Mouse (Mus musculus) hindbrain, postnatal 0 days (tissue): ENCODE measurements around the gene Hyal1. TPM values are rescaled to one million over a fixed set of nuclear protein-coding genes. Genes with fewer than 3 reads are reported as not detected.
A peak's percentile ranks its signal among the peaks of the same experiment; 100 is the strongest.

Experiments used
- ATAC-seq: fragments of 200-750 bp; cut with Nextera tagmentation; 2 replicates; pipeline ENCODE4 v1.8.0; 2017; ENCODE audit warnings: mild to moderate bottlenecking, moderate TSS enrichment, moderate library complexity
- DNase-seq: peaks from one replicate; pipeline ENCODE4 v3.0.0-alpha.2; 2015; ENCODE audit warnings: low spot score
- H3K27ac ChIP-seq: fragments of 300-500 bp; sonication (generic); 2 replicates; pipeline ENCODE4 v1.5.1; 2014; ENCODE audit warnings: mild to moderate bottlenecking
- H3K27me3 ChIP-seq: fragments of 300-500 bp; sonication (generic); 2 replicates; pipeline ENCODE4 v1.6.1; 2014; ENCODE audit warnings: low read length, mixed read lengths; ENCODE audit not compliant: insufficient read depth
- H3K36me3 ChIP-seq: fragments of 300-500 bp; sonication (generic); 2 replicates; pipeline ENCODE4 v1.6.1; 2014; ENCODE audit warnings: low read length, mixed read lengths; ENCODE audit not compliant: insufficient read depth
- H3K4me1 ChIP-seq: fragments of 300-500 bp; sonication (generic); 2 replicates; pipeline ENCODE4 v1.6.1; 2014; ENCODE audit warnings: antibody characterized with exemption, low read length, mixed read lengths; ENCODE audit not compliant: insufficient read depth
- H3K4me2 ChIP-seq: fragments of 300-500 bp; sonication (generic); 2 replicates; pipeline ENCODE4 v1.6.1; 2014; ENCODE audit warnings: low read depth, mild to moderate bottlenecking, low read length, moderate library complexity, mixed read lengths
- H3K4me3 ChIP-seq: fragments of 300-500 bp; sonication (generic); 2 replicates; pipeline ENCODE4 v1.5.1; 2014; ENCODE audit warnings: low read length
- H3K9ac ChIP-seq: fragments of 300-500 bp; sonication (generic); replicated peaks from 2 replicates; pipeline ENCODE4 v1.6.1; 2014; ENCODE audit warnings: mild to moderate bottlenecking, low read length, moderate library complexity, mixed read lengths
- H3K9me3 ChIP-seq: fragments of 300-500 bp; sonication (generic); 2 replicates; pipeline ENCODE4 v1.6.1; 2016; ENCODE audit warnings: low read length, mixed read lengths
- CTCF ChIP-seq: IDR thresholded peaks from 2 replicates; pipeline ENCODE4 v1.5.1; 2016; ENCODE audit warnings: antibody characterized with exemption, control low read depth, low read depth
- WGBS: fragments of 180-500 bp; shearing (Covaris S2); extraction: QIAGEN DNeasy Blood & Tissue Kit; methylation state at CpG from one replicate; pipeline ENCODE4 v1.1.7; 2014; 5-methylcytosine and 5-hydroxymethylcytosine counted together
- polyA plus RNA-seq: library from polyadenylated mRNA; unstranded; fragments of >200 nt; fragmentation: Nextera tagmentation; extraction: Ambion mirVana; gene quantifications from 2 replicates; pipeline ENCODE4 v1.2.1, GENCODE M21; 2015
- total RNA-seq: library from RNA; depleted of rRNA; stranded (reverse); fragments of >200 nt; gene quantifications from 2 replicates; pipeline ENCODE4 v1.2.3, GENCODE M21; 2014

Hyal1 gene
- total and polyA plus RNA-seq, 2 experiments from 2014 or later: 3.3 to 7.7 TPM

DNA sequence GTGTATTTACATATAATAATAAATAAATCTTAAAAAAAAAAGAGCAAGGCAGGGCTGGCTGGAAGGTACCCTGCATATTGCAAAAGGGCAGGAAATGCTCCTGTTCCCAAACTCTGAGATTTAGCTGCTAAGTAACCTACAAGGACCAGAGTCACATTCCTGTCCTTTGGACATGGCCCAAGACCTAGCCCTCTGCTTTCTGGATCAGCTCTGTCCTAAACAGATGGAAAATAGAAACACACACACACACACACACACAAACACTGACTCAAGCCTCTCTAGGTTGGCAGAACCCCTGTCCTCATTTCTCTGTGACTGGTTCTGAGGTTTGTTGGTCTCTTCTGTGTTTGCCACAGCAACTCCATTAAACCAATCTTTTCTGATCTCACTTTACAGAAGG, 44.2 kb downstream of the Hyal1 start:
- ATAC-seq (no peak), DNase-seq (no peak)
- Histone ChIP-seq H3K4me1 (no peaks in the 10 kb centered on the region), H3K27me3 (no peaks in the 10 kb centered on the region), H3K36me3 (peaks cover 27% of the 10 kb centered on the region; the same call in 1 of the 2 replicates), H3K9me3 (no peaks in the 10 kb centered on the region), H3K9ac (no peak overlapping the region), H3K4me2 (no peak overlapping the region), H3K4me3 (no peak overlapping the region), H3K27ac (peak overlapping the region; percentile 45; the same call in 1 of the 2 replicates)
- TF ChIP-seq CTCF: no peak

DNA sequence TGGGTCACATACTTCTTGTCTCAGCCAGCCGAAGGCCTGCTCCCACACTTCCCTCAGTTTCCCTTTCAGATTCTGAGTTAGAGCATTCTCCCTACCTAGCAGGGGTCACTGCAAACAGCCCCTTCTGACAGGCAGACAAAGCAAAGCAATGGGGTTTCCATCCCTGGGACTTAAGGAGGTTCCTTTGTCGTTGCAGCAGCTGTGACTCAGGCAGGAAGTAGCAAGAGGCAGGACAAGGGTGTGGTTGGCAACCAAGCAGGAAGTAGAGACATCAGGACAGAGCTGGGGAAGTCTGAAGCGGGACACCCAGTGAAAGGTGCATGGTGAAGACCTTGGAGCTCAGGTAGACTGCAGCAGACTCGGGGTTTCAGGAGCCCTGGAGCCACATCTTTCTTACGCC, 47.8 kb downstream of the Hyal1 start:
- no peaks in the 10 kb centered on the region for H3K27me3 ChIP-seq
- no peak for TF ChIP-seq CTCF
- 63% methylated on average over 5 of the region's 5 CpGs for WGBS
- no peaks in the 10 kb centered on the region for H3K9me3 ChIP-seq
- H3K4me2 ChIP-seq: no peak overlapping the region
- ATAC-seq (no peak), DNase-seq (no peak)
- no peak overlapping the region for H3K4me3 ChIP-seq
- peak overlapping the region; percentile 93; the same call in 1 of the 2 replicates for H3K27ac ChIP-seq
- H3K36me3 ChIP-seq: 0 out of 2 replicates have a peak, but pooled peaks cover 4% of the 10 kb centered on the region
- H3K9ac ChIP-seq: no peak overlapping the region
- peaks cover 33% of the 10 kb centered on the region for H3K4me1 ChIP-seq

- H3K9me3 ChIP-seq: no peaks in the 10 kb centered on the region
- peak overlapping the region; percentile 93; the same call in 1 of the 2 replicates for H3K27ac ChIP-seq
- DNase-seq: no peak
- no peak overlapping the region for H3K4me3 ChIP-seq
- no peak for ATAC-seq
- TF ChIP-seq CTCF: no peak
- peaks cover 33% of the 10 kb centered on the region for H3K4me1 ChIP-seq
- H3K9ac ChIP-seq: no peak overlapping the region
- H3K27me3 ChIP-seq: no peaks in the 10 kb centered on the region
- 67% methylated on average over 3 of the region's 3 CpGs for WGBS
- 0 out of 2 replicates have a peak, but pooled peaks cover 4% of the 10 kb centered on the region for H3K36me3 ChIP-seq
- no peak overlapping the region for H3K4me2 ChIP-seq
Observed at GRCm38 (mm10) chr9:107624951-107625350, 48.2 kb downstream of the Hyal1 start.

- ATAC-seq: no peak
- WGBS: 83% methylated on average over 12 of the region's 12 CpGs
Observed at GRCm38 (mm10) chr9:107625351-107626128, 48.8 kb downstream of the Hyal1 start.

DNA sequence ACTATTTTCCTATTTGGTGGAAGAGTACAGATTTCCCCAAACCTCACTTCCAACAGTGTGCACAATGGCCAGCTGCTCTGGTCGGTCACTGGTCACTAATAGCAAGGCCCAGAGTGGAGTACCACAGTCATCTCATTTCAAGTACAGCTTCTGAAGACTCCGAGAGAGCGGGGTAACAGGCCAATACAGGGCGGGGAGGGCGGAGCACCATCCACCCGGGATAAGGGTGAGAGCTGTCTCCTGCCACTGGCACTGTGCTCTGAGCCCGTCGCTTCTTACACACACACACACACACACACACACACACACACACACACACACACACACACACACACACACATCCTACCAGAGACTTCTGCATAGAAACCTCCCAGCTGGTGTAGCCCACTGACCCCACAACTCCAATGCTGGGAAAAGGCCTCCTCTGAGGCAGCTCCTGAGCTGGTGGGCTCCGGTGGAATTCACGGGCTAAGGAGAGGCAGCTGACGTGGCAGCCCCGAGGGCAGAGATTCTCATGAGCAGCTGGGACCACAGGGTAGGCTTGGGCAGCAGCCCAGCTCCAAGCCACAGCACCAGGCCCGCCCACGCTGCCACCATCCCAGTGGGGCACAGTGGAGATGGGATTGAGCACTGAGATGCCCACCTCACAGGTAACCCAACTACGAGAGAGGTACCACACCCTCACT, 49.6 kb downstream of the Hyal1 start:
- Histone ChIP-seq H3K36me3 (0 out of 2 replicates have a peak, but pooled peaks cover 4% of the 10 kb centered on the region), H3K9ac (peak overlapping the region; percentile 6; the same call in 1 of the 2 replicates), H3K4me1 (peaks cover 44% of the 10 kb centered on the region), H3K9me3 (no peaks in the 10 kb centered on the region), H3K4me2 (peak overlapping the region; percentile 33), H3K27ac (peak overlapping the region; percentile 93), H3K4me3 (no peak overlapping the region), H3K27me3 (no peaks in the 10 kb centered on the region)
- WGBS: 26% methylated on average over 15 of the region's 15 CpGs
- no peak for TF ChIP-seq CTCF
- ATAC-seq (peak; percentile 54), DNase-seq (peak; percentile 72)

More at GRCm38 (mm10) chr9:107625351-107626128, 48.8 kb downstream of the Hyal1 start:
- no peak for DNase-seq
- H3K4me3 ChIP-seq: no peak overlapping the region
- peaks cover 38% of the 10 kb centered on the region for H3K4me1 ChIP-seq
- no peaks in the 10 kb centered on the region for H3K27me3 ChIP-seq
- TF ChIP-seq CTCF: peak; percentile 58
- 0 out of 2 replicates have a peak, but pooled peaks cover 4% of the 10 kb centered on the region for H3K36me3 ChIP-seq
- peak overlapping the region; percentile 33; the same call in 1 of the 2 replicates for H3K4me2 ChIP-seq
- H3K27ac ChIP-seq: peak overlapping the region; percentile 93; the same call in 1 of the 2 replicates
- no peaks in the 10 kb centered on the region for H3K9me3 ChIP-seq
- no peak overlapping the region for H3K9ac ChIP-seq

- Histone ChIP-seq H3K27ac (peak overlapping the region; percentile 93), H3K36me3 (0 out of 2 replicates have a peak, but pooled peaks cover 4% of the 10 kb centered on the region), H3K4me2 (peak overlapping the region; percentile 33), H3K9me3 (no peaks in the 10 kb centered on the region), H3K27me3 (no peaks in the 10 kb centered on the region), H3K4me1 (peaks cover 49% of the 10 kb centered on the region), H3K9ac (peak overlapping the region; percentile 6), H3K4me3 (no peak overlapping the region)
- TF ChIP-seq CTCF: peak; percentile 97
- WGBS: 0% methylated on average over 2 of the region's 2 CpGs
- DNase-seq (peak; percentile 94), ATAC-seq (peak; percentile 73)
Observed at GRCm38 (mm10) chr9:107626844-107627277, 50.1 kb downstream of the Hyal1 start.
